Mouse (Mus musculus) small intestine, adult 2 months (tissue): ENCODE data around the gene Ggcx.

Experiments used
- CTCF ChIP-seq: fragments of 200-500 bp; IDR thresholded peaks from 2 replicates; pipeline ENCODE4 v1.5.1; 2012; ENCODE audit warnings: low read depth, mild to moderate bottlenecking, control low read depth, inconsistent platforms, low read length, moderate library complexity, mixed read lengths; ENCODE audit not compliant: insufficient replicate concordance, insufficient read length; ENCODE audit errors: extremely low read depth
- POLR2A ChIP-seq: fragments of 200-500 bp; IDR thresholded peaks from 2 replicates; pipeline ENCODE4 v1.6.1; 2012; ENCODE audit warnings: low read depth, mild to moderate bottlenecking, control low read depth, inconsistent platforms, low read length, moderate library complexity

GRCm38 (mm10) chr6:72438862-72439354 lies 24.8 kb downstream of the Ggcx start:
- no peak for TF ChIP-seq CTCF
- no peak for TF ChIP-seq POLR2A
